Mouse (Mus musculus) kidney, adult 2 months (tissue): Measurements from ENCODE around the gene Grip1. TPM values are rescaled to one million over a fixed set of nuclear protein-coding genes. Genes with fewer than 3 reads are reported as not detected.

ENCODE experiments used
- DNase-seq: peaks from one replicate; pipeline ENCODE4 v3.0.0; 2021
- H3K27ac ChIP-seq: fragments of 200-500 bp; 2 replicates; pipeline ENCODE4 v1.5.1; 2012; ENCODE audit warnings: low read depth, low read length, control low read depth, inconsistent platforms; ENCODE audit not compliant: insufficient read depth
- H3K27me3 ChIP-seq: fragments of 200-500 bp; replicated peaks from 2 replicates; pipeline ENCODE4 v1.6.1; 2012; ENCODE audit warnings: mild to moderate bottlenecking, moderate library complexity, low read length, inconsistent platforms; ENCODE audit not compliant: control insufficient read depth, insufficient read depth
- H3K36me3 ChIP-seq: fragments of 200-500 bp; 2 replicates; pipeline ENCODE4 v1.6.1; 2012; ENCODE audit warnings: mild to moderate bottlenecking, moderate library complexity, low read length, inconsistent platforms; ENCODE audit not compliant: control insufficient read depth, insufficient read depth
- H3K4me1 ChIP-seq: fragments of 200-500 bp; 2 replicates; pipeline ENCODE4 v1.6.1; 2011; ENCODE audit warnings: low read length; ENCODE audit not compliant: control insufficient read depth, insufficient read depth
- H3K4me3 ChIP-seq: fragments of 200-500 bp; 2 replicates; pipeline ENCODE4 v1.5.1; 2011; ENCODE audit warnings: mild to moderate bottlenecking, low read depth, low read length, control low read depth; ENCODE audit not compliant: insufficient read depth
- CTCF ChIP-seq: fragments of 200-500 bp; conservative IDR thresholded peaks from 2 replicates; pipeline ENCODE4 v1.5.1; 2011; ENCODE audit warnings: low read depth, mild to moderate bottlenecking, control low read depth, low read length, moderate library complexity, mixed read lengths; ENCODE audit not compliant: insufficient read depth, insufficient read length
- POLR2A ChIP-seq: fragments of 200-500 bp; IDR thresholded peaks from one replicate; pipeline ENCODE4 v1.6.1; 2011; ENCODE audit warnings: low read depth, low read length, control low read depth
- WGBS: fragments of 180-500 bp; shearing (Covaris S2); methylation state at CpG from one replicate; pipeline ENCODE4 v1.1.7; 2018; 5-methylcytosine and 5-hydroxymethylcytosine counted together
- polyA plus RNA-seq: library from polyadenylated mRNA; depleted of rRNA; stranded (reverse); fragments of >200 nt; gene quantifications from 2 replicates; pipeline ENCODE4 v1.2.3, GENCODE M21; 2012

Gene Grip1
- polyA plus RNA-seq, 1 experiment: 2.7 TPM

GRCm38 (mm10) chr10:119852582-119853135, 399.0 kb downstream of the Grip1 start:
- Histone ChIP-seq H3K4me1 (no peaks in the 10 kb centered on the region), H3K4me3 (no peak overlapping the region), H3K36me3 (no peaks in the 10 kb centered on the region), H3K27me3 (no peaks in the 10 kb centered on the region), H3K27ac (no peak overlapping the region)
- WGBS: 40% methylated on average over 7 of the region's 7 CpGs
- DNase-seq: no peak
- no peak for TF ChIP-seq POLR2A
- TF ChIP-seq CTCF: no peak

GRCm38 (mm10) chr10:119867726-119868125, 414.1 kb downstream of the Grip1 start:
- Histone ChIP-seq H3K36me3 (no peaks in the 10 kb centered on the region), H3K27ac (no peak overlapping the region), H3K27me3 (no peaks in the 10 kb centered on the region), H3K4me1 (no peaks in the 10 kb centered on the region), H3K4me3 (no peak overlapping the region)
- TF ChIP-seq POLR2A (no peak), CTCF (no peak)
- no peak for DNase-seq
- WGBS: 77% methylated on average over 3 of the region's 3 CpGs

- no peak for DNase-seq
- H3K4me3 ChIP-seq: no peak overlapping the region
- no peaks in the 10 kb centered on the region for H3K27me3 ChIP-seq
- 79% methylated on average over 11 of the region's 11 CpGs for WGBS
- TF ChIP-seq POLR2A (no peak), CTCF (no peak)
- no peaks in the 10 kb centered on the region for H3K36me3 ChIP-seq
- no peak overlapping the region for H3K27ac ChIP-seq
- no peaks in the 10 kb centered on the region for H3K4me1 ChIP-seq
Observed at GRCm38 (mm10) chr10:119868995-119869579, 415.5 kb downstream of the Grip1 start.

GRCm38 (mm10) chr10:119876721-119877120, 423.1 kb downstream of the Grip1 start:
- Histone ChIP-seq H3K36me3 (no peaks in the 10 kb centered on the region), H3K27me3 (no peaks in the 10 kb centered on the region; the same call in 1 of the 2 replicates), H3K4me3 (no peak overlapping the region), H3K27ac (no peak overlapping the region), H3K4me1 (no peaks in the 10 kb centered on the region)
- no peak for DNase-seq
- TF ChIP-seq POLR2A (no peak), CTCF (no peak)
- 50% methylated on average over 6 of the region's 6 CpGs for WGBS

- no peak for DNase-seq
- H3K4me3 ChIP-seq: no peak overlapping the region
- 46% methylated on average over 12 of the region's 12 CpGs for WGBS
- H3K4me1 ChIP-seq: no peaks in the 10 kb centered on the region
- no peak overlapping the region for H3K27ac ChIP-seq
- no peaks in the 10 kb centered on the region for H3K36me3 ChIP-seq
- H3K27me3 ChIP-seq: no peaks in the 10 kb centered on the region; the same call in 1 of the 2 replicates
- no peak for TF ChIP-seq CTCF
- no peak for TF ChIP-seq POLR2A
Observed at GRCm38 (mm10) chr10:119878331-119878730, 424.7 kb downstream of the Grip1 start.

GRCm38 (mm10) chr10:119884591-119884990, 431.0 kb downstream of the Grip1 start:
- H3K27ac ChIP-seq: no peak overlapping the region
- H3K27me3 ChIP-seq: no peaks in the 10 kb centered on the region; the same call in 1 of the 2 replicates
- H3K36me3 ChIP-seq: no peaks in the 10 kb centered on the region
- WGBS: 67% methylated on average over 9 of the region's 9 CpGs
- no peak for DNase-seq
- no peak overlapping the region for H3K4me3 ChIP-seq
- TF ChIP-seq POLR2A: no peak
- TF ChIP-seq CTCF: no peak
- H3K4me1 ChIP-seq: no peaks in the 10 kb centered on the region

GRCm38 (mm10) chr10:119885563-119885962, 431.9 kb downstream of the Grip1 start:
- no peaks in the 10 kb centered on the region for H3K36me3 ChIP-seq
- peak; percentile 34; the same call in 1 of the 2 replicates for TF ChIP-seq CTCF
- no peak for TF ChIP-seq POLR2A
- no peaks in the 10 kb centered on the region for H3K4me1 ChIP-seq
- DNase-seq: peak; percentile 8
- H3K27ac ChIP-seq: no peak overlapping the region
- 87% methylated on average over 6 of the region's 6 CpGs for WGBS
- H3K4me3 ChIP-seq: no peak overlapping the region
- no peaks in the 10 kb centered on the region; the same call in 1 of the 2 replicates for H3K27me3 ChIP-seq
